Mouse (Mus musculus): ENCODE results near the gene Tigar. TPM values are rescaled to one million over a fixed set of nuclear protein-coding genes. Genes with fewer than 3 reads are reported as not detected.

Gene Tigar
- total RNA-seq, 2 experiments from 2014 or later, result 13.5 to 13.7 TPM

- DNase-seq (ENCODE audit: low spot score in 2 of 2), result no peak
Measured at GRCm38 (mm10) chr6:127143124-127143520, 33.8 kb upstream of the Tigar start.

GRCm38 (mm10) chr6:127142154-127143123, 33.1 kb upstream of the Tigar start:
- peak in 1 of 2 experiments; percentile 39 for DNase-seq (ENCODE audit: low spot score in 2 of 2)

- no peak for DNase-seq (ENCODE audit: low spot score in 2 of 2)
Measured at GRCm38 (mm10) chr6:127138962-127139361, 29.6 kb upstream of the Tigar start.

- no peak for DNase-seq (ENCODE audit: low spot score in 2 of 2)
Measured at GRCm38 (mm10) chr6:127133433-127134245, 24.3 kb upstream of the Tigar start.

- DNase-seq (ENCODE audit: low spot score in 2 of 2), result no peak
Measured at GRCm38 (mm10) chr6:127132719-127133118, 23.4 kb upstream of the Tigar start.

GRCm38 (mm10) chr6:127131946-127132345, 22.6 kb upstream of the Tigar start:
- DNase-seq (ENCODE audit: low spot score in 2 of 2), result no peak

GRCm38 (mm10) chr6:127130377-127130776, 21.0 kb upstream of the Tigar start:
- no peak for DNase-seq (ENCODE audit: low spot score in 2 of 2)

- no peak for DNase-seq (ENCODE audit: low spot score in 2 of 2)
Measured at GRCm38 (mm10) chr6:127129659-127130058, 20.3 kb upstream of the Tigar start.

GRCm38 (mm10) chr6:127123506-127123905, 14.1 kb upstream of the Tigar start:
- no peak for DNase-seq (ENCODE audit: low spot score in 2 of 2)

GRCm38 (mm10) chr6:127122996-127123395, 13.6 kb upstream of the Tigar start:
- DNase-seq (ENCODE audit: low spot score in 2 of 2), result no peak

- no peak for DNase-seq (ENCODE audit: low spot score in 2 of 2)
Measured at GRCm38 (mm10) chr6:127122221-127122806, 13.0 kb upstream of the Tigar start.

- no peak for DNase-seq (ENCODE audit: low spot score in 2 of 2)
Measured at GRCm38 (mm10) chr6:127114753-127115456, 5.5 kb upstream of the Tigar start.

GRCm38 (mm10) chr6:127108368-127109060, 843 bp downstream of the Tigar start:
- DNase-seq (ENCODE audit: low spot score in 2 of 2), result no peak

GRCm38 (mm10) chr6:127107413-127107812, 1.9 kb downstream of the Tigar start:
- no peak for DNase-seq (ENCODE audit: low spot score in 2 of 2)

GRCm38 (mm10) chr6:127106726-127107125, 2.6 kb downstream of the Tigar start:
- no peak for DNase-seq (ENCODE audit: low spot score in 2 of 2)

GRCm38 (mm10) chr6:127106189-127106588, 3.2 kb downstream of the Tigar start:
- DNase-seq (ENCODE audit: low spot score in 2 of 2), result no peak

- no peak for DNase-seq (ENCODE audit: low spot score in 2 of 2)
Measured at GRCm38 (mm10) chr6:127105107-127105506, 4.2 kb downstream of the Tigar start.

- DNase-seq (ENCODE audit: low spot score in 2 of 2), result no peak
Measured at GRCm38 (mm10) chr6:127104396-127105029, 4.8 kb downstream of the Tigar start.

- no peak for DNase-seq (ENCODE audit: low spot score in 2 of 2)
Measured at GRCm38 (mm10) chr6:127103506-127104275, 5.7 kb downstream of the Tigar start.
